Mouse (Mus musculus) mouse trophoblast stem cell (cell line): Measurements from ENCODE around the gene Gabbr2.

ENCODE experiments used
- in situ Hi-C, 2 experiments: fragments of 300-500 bp; cut with MseI, MboI; formaldehyde crosslinking; loops; 2 replicates in 1 of 2; 3 replicates in 1 of 2; pipeline ENCODE4 v1.15.1; 2025

The Gabbr2 gene

DNA sequence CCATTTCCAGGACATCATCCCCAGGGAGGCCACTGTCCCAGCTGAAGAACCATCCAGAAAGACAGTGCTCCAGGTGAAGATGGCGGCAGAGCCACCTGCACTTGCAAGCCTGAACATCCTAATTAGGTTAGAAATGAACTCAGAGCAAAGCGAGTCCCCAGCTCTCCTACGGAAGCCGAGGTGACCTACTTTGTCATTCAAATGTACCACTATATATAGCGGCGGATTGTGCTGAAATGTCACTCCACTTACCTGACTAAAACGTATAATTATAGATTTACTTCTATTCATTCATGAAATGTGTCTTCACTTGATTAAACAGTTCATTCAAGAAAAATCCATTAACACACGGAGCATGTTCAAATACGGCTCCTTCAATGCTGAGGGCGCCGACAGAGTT, 170.0 kb downstream of the Gabbr2 start:
- in situ Hi-C loops = no loop called here

DNA sequence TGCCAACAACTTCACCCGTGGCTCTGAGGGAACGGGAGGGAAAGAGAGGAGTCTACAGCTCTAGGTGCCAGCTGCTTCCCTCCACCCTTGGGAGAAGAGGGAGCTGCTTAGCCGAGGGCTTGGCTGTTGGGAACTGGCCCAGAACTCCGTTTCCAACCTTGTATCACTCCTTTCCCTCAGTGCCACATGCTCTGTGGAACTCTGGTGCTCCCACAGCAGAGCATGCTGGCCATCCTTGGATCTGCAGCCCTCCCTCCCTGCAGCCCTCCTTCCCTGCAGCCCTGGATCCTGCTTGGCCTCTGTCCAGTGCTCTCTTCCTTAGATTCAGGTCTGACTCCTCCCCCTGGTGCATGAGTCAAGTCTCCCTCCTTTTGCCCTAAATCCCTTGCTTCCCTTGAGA, 176.7 kb downstream of the Gabbr2 start:
- in situ Hi-C loops = no loop called here

DNA sequence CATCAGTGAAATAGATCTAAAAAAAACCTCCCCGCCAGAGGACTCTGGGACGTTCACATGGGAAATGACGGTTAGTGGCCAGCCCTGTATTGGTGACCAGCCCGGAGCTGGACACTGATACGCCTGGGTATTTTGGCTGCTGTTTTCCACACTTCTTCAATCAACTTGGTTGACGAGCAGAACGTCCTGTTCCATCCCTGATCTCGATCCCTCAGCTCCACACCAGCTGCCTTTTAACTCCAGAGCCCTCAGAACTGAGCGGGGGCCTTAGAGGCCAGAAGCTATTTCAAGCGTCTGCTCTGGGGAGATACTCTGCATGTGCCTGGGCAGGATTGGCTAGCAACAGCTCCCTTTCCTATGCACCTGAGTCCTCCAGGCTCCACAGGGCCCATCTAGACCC, 177.4 kb downstream of the Gabbr2 start:
- in situ Hi-C loops = no loop called here

DNA sequence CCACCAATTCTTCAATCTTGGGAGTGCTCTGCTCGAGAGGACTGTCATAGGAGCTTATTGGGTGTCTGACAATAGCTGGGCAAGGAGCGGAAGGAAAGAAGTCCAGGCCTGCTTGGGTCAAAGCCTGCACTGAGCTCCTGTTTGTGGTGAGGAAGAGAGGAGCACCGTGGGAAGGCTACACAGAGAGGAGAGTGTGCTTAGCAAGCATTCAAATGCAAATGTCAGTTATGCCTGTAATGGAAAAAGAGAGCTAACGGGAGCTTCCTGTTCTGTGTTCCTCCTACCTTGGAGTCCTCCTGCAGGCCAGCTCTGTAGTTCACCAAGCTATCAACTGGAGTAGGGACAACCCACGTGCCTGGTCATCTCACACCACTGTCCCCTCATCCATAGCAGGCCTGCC, 180.5 kb downstream of the Gabbr2 start:
- in situ Hi-C loops = no loop called here

DNA sequence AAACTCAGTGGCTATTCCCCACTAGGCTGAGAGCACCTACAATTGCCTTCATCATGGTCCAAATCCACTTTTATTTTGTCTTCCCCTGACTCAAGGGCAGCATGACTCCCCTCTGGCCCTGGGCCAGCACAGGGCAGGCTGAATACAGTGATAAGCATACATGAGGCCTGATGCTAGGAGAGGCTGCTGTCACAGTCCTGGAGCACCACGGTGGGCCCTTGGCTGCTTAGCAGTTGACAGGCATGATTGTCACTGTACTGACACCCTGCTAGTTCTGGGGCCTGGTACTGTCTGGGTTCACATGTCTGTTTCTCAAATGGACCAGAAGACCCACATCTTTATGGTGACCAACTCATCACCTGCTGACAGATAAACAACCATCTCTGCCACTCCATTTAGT, 184.8 kb downstream of the Gabbr2 start:
- in situ Hi-C loops = no loop called here

DNA sequence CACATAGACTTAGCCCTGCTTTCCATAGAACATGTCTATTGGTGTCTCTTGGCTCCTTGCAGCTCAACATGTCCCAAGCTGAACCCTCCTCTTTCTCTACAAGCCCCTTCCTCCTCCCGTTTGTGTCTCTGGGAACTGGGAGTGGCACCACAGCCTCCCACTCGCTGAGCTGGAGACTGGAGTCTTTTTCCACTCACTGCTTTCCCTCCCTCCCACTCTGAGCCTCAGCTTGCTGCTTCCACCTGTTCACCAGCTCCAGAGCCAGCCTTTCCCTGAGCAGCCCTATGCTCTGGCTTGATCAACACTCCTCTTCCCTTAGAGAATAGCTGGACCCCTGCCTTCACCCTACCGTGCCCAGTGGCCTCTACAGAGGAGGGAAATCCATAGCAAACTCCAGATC, 185.8 kb downstream of the Gabbr2 start:
- in situ Hi-C loops = no loop called here

DNA sequence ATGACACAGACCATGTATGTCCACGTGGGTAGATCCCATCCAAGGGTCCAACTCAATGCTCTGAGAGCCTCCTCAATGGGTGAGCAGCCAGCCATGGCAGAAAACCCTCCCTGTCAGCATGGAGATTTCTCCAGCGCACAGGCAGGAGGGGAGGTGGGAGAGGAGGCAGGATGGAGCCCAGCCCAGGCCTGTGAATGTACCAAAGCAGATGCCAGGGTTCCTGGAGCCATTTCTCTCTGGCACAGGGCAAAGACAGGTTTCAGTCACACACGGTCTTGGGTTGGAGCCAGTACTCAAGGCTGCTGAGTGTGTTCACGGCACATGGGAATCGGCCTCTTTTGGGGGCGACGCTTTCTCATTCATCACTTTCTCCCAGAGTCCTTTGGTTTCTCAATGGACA, 189.3 kb downstream of the Gabbr2 start:
- in situ Hi-C loops = no loop called here

DNA sequence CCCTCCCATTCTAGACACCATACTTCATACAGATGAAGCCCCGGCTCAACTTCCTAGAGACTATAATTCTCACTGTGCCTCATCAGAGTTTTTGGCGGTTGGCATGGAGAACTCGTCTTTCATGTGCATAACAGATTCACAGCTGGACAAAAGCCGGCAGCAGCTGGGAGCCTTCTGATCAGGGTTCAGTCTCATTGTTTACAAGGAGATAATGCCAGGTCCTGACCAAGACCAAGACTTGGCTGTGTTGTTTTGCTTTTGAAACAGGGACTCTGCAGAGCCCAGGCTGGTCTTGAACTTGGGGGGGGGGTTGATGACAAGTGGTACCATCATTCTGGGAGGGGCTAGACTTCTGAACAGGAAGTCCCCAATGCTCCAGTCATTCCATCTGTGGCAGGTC, 191.8 kb downstream of the Gabbr2 start:
- in situ Hi-C loops = no loop called here

DNA sequence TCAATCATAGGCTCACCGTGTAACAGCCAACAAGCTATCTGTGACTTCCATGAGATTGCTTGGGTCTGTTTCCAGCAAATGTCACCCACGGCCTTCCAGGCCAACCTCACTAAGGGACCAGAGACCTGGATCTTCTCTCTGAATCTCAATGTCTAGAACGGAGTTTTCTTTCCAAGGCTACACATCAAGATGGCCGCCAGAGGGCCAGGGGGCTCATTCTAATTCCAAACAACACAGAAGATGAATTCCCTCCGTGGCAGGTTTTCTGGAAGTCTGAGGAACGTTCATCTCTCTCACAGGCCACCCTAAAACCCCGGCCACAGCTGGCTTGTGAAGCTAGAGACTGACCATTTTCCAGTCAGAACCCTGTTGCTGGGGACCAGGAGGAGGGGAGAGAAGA, 196.0 kb downstream of the Gabbr2 start:
- in situ Hi-C loops = no loop called here

DNA sequence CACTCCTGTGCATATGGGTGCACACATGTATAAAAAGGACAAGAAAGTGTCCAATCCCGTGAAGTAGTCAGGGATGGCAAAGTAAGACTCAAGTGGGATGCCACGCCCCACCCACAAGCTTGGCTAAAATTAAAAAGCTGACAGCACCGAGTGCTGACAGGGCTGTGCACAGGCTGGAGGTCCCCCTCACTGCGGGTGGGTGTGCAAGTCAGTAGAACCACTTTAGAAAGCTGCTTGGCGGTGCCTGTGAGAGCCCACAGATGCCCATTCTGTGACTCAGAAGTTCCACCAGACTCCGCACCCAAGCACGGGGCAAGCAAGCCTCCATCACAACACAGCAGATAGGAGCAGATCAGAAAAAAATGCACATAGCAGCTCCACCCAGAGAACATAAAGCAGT, 197.1 kb downstream of the Gabbr2 start:
- in situ Hi-C loops = no loop called here

DNA sequence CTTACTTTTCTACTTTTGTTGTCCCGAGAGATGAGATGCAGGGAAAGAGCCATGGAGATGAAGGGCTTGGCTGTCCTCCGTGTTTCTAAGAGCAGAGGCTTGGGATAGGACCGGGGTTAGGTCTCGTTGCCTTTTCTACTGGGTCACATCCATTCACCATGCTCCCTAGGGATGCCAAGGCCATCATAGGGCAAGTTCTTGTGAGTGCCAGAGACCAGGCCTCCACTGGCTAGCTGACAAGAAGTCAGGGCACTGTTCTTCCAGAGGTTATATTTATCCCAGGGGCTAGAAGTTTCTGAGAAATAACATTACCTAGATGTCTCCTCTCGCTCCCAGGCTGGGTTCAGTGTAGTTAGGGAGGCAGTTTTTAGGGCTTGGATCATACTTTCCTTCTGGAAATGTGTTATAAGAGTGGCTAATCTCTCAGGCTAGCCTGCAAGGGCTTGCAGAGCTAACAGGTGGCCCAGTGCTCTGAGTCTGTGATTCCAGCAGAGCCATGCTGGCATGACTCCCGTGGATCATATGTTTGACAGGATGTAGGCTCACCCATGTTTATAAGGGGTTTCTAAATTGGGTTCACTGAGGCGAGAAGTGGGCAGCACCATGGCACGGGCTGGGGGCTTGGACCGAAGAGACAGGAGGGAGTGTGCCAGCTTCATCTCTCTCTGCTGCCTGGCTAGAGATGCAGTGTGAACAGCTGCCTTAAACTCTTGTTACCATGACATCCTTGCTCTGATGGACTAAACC, 199.2 kb downstream of the Gabbr2 start:
- in situ Hi-C loops = no loop called here

DNA sequence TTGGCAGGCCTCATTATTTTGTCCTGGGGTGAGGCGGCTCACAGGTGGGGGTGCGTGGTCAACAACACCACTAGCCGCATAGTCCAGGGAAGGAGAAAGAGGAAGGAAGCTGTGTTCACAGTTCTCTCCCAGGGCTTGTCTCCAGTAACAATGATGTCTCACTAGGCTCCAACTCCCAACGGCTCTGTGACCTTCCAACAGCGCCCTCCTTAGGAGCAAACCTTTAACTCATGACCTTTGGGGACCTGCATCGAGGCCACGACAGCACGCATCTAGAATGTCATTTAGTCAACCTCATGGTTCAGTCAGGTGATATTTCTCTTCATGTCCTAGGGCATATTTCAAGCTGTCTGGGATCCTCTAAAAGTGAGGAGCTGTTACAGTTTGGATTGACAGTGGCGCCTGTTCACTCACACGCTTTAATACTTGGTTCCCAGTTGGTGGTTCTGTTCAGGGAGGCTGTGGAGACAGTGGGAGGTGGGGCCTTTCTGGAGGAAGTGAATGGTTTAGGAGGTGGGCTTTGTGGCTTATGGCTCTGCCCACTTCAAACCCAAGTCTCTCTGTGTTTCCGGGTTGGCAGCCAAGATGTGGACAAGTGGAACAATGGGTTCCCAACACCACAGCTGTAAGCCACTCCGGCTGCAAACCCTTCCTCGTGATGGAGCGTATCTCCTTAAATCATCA, 200.3 kb downstream of the Gabbr2 start:
- in situ Hi-C loops = no loop called here

DNA sequence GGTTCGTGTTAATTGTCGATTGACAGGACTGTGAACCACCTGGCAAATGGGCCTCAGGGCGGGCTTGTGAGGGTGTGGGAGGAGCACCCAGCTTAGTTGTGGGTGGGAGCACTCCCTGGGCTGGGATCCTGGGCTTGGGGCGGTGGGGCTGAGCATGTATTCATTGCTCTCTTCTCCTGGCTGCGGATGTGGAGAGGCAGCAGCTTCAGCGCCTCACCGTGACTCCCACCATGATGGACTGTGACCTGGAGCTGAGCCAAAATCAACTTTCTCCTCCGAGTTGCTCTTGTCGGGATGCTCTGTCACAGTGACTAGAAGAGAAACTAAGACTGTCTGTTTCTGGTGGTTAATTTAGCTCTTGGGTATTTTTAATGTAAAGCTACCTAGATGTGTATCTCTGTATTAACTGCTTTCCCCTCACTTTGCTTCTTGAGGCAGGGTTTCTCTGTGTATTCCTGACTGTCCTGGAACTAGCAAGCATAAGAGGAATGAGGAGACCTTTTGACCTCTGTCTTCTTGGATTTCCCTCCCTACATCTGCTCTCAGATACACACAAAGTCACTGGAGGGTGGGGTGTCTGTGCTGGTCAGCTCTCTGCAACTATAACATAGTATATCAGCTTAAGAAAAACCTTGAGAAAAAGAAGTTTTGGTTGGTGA, 200.9 kb downstream of the Gabbr2 start:
- in situ Hi-C loops = no loop called here

DNA sequence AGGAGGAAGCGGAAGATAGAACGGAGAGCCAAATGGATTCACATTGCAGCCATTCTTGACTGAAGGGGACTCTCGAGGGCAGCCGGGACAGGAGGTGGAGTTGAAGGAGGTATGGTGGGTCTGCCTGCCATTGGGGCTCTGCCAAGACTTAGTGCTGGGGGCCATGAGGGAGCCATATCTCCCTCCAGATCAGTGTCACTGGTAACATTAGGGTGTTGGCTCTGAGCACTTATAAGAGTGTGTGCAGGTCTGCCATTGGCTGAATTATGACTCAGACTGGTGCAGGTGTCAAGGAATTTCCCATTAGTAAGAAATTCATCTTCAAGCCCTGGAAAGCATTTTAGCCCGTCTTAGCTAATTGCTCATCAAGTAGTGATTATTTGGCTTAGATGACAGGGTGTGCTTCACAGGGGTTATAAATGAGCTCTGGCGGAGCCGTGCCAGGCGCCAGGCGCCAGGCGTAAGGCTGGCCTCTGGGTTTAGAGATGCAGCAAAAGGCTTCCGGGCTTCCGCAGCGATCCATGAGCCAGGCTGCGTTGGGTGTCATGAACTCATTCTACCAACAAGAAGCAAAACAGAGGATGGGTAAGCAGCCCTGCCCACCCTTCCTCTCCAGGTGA, 207.1 kb downstream of the Gabbr2 start:
- in situ Hi-C loops = no loop called here

DNA sequence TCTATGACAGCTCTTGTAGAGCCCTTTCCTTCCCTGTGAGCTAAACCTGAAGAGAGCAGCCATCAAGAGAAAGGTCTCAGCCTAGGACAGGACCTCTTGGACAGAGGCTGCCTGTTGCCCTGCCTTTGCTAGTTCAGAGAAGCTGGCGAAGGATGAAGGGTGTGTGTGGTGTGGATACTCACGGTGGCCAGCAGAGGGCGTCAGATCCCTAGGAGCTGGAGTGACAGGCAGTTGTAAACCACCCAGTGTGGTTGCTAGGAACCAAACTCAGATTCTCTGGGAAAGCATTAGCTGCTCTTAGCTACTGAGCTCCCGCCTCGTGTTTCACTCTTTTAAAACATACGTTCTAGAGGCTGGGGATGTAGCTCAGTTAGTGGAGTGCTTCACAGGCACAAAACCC, 210.6 kb downstream of the Gabbr2 start:
- in situ Hi-C loops = no loop called here

DNA sequence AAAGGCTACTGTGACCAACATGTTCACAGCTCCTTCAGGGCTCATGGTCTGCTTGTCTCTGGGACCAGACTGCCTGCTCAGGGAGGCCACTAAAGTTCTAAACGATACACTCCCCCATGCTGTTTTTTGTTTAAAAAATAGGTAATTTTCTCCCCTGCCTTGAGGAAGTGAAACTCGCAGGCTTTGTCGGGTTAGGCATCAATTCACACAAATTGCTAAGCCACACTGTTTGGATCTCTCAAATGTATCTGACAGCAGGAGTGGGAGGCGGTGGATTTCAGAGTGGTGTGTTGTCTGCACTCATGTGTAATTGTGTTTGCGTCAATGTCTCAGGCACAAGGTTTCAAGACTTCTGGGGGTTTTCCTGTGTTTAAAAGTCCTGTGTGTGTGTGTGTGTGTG, 215.7 kb downstream of the Gabbr2 start:
- in situ Hi-C loops = no loop called here

DNA sequence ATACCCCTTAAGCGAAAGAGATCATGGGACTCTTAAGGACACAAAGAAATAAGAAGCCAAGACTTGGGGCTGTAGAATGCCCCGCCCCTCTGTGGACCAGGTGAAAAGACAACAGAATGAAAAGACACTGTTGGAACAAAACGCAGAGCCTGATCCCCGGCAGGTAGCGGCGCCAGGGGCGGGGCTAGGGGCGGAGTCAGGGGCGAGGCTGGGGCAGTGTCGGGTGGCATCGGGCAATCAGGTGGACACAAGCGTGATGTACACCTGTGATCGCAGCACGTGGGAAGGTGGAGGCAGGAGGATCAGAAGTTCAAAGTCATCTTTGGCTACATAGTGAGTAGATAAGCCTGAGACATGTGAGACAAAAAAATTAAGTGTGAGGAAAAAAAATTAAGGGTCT, 217.0 kb downstream of the Gabbr2 start:
- in situ Hi-C loops = no loop called here

DNA sequence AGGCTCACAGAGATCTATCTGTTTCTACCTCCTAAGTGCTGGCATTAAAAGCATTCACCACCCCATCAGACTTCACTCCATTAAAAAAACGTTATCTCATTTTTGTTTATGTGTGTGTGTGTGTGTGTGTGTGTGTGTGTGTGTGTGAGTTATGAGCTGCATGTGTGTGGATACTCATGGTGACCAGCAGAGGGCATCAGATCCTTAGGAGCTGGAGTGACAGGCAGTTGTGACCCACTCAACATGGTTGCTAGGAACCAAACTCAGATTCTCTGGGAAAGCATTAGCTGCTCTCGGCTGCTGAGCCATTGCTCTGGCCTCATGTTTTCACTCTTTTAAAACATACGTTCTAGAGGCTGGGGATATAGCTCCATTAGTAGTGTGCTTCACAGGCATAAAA, 218.4 kb downstream of the Gabbr2 start:
- in situ Hi-C loops = no loop called here

DNA sequence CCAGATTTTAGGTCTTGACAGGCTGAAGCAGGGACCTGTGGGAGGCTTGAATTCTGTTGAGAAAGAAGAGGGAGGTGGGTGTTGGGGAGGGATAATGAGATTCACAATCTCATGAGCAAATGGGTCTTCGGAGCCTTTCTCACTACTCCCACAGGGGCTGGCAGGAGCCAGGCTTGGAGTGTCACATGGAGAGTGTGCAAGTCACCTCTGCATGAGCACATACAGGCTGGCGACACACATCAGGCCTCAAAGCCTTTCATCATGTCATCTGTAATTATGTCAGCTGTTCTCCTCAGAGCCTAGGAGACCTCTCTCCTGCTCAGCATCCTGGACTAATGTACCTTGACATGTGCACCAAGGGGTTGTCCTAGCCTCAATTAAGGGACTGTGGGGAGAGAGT, 219.1 kb downstream of the Gabbr2 start:
- in situ Hi-C loops = no loop called here

DNA sequence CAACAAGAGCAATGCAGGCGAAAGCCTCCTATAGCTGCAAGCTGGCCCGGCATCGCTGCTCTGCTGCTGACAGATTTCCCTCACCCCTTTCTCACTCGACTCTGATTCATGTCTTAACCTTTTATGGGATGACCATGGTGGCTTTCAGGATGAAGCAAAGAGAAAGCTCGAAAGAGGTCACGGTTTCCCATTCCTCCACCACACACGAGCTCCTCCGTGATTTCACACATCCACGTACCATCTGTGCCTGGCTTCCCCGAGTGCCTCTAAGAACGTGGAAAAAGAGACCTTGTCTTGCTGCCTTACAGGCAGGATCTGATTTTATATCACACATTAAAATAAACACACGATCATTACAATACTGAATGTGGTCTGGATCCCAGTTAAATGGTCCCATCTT, 220.6 kb downstream of the Gabbr2 start:
- in situ Hi-C loops = no loop called here

DNA sequence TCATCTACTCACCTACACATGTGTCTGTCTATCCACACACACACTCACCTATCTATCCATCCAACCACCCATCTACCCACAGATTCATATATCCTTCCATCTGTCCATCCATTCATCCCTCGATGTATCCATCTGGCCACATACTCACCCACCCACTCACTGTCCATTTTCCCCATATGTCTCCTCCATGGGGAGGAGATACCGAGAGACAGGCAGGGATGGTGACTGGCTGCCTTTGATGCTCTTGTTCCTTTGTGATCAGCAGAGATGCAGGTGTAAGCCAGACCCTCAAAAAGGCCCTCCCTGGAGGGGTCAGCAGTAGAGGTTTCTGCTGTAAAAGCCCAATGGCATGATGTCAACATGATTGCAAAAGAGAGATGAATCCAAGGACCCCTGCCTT, 221.0 kb downstream of the Gabbr2 start:
- in situ Hi-C loops = no loop called here

DNA sequence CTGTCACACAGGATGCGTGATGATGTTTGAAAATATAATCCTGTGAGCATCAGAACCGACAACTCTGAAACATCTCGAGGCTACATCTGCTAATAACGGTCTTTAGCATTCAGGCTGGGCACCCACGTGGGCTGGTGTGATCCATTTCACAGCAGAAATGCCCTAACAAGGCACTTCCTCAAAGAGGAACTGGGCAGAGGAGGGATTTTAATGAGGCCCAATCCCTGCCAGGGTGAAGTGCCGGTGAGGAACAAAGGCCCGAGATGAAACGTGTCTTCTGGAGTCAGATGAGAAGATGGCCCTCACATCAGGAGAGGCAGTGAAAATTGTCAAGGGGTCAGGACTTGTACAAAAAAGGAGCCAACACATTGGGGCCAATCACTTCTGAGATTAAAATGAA, 221.6 kb downstream of the Gabbr2 start:
- in situ Hi-C loops = no loop called here

DNA sequence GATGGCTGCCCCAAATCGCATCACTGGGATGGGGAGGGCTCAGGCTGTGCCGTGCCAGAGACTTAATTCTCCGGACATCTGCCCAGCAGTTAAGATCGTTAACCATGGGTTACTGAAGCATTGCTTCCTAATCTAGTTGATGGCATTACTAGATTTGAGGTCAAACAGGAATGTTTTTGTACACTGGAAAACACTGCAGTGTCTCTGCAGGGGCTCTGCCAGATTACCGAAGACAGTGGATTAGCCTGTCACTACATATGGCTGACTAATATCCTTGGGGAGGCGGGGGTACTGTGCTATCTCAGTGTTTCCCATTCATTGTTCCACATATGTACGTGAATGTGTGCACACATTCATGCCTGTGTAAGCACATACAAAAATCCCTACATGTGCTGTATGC, 225.3 kb downstream of the Gabbr2 start:
- in situ Hi-C loops = no loop called here
